Mouse (Mus musculus): Measurements from ENCODE around the gene Kdelr1.

Kdelr1 gene

GRCm38 (mm10) chr7:45872624-45873023 is at the start of gene Kdelr1:
Gene Kdelr1, plus strand, starts transcription at chr7:45872772.
- DNase-seq (ENCODE audit: low read depth in 2 of 2, low spot score in 2 of 2): peak; percentile 82 to 87

GRCm38 (mm10) chr7:45824598-45824997 is 48.0 kb upstream of the Kdelr1 start, which contains the start of gene Kcnj14:
Gene Kcnj14, minus strand, starts transcription at chr7:45824782.
- DNase-seq (ENCODE audit: low read depth in 2 of 2, low spot score in 2 of 2): no peak

- DNase-seq (ENCODE audit: low read depth in 2 of 2, low spot score in 2 of 2): no peak
Observed at GRCm38 (mm10) chr7:45826631-45827030, 45.9 kb upstream of the Kdelr1 start.

- DNase-seq (ENCODE audit: low read depth in 2 of 2, low spot score in 2 of 2): peak; percentile 75 to 83
Observed at GRCm38 (mm10) chr7:45830427-45831127, 42.0 kb upstream of the Kdelr1 start, which contains the start of gene Grwd1. Gene Grwd1, minus strand, starts transcription at chr7:45830944.

- DNase-seq (ENCODE audit: low read depth in 2 of 2, low spot score in 2 of 2): no peak
Observed at GRCm38 (mm10) chr7:45831128-45831525, 41.4 kb upstream of the Kdelr1 start.

- no peak for DNase-seq (ENCODE audit: low read depth in 2 of 2, low spot score in 2 of 2)
Observed at GRCm38 (mm10) chr7:45832428-45832827, 40.1 kb upstream of the Kdelr1 start.

GRCm38 (mm10) chr7:45833148-45833790 is 39.3 kb upstream of the Kdelr1 start:
- DNase-seq (ENCODE audit: low read depth in 2 of 2, low spot score in 2 of 2): no peak

- no peak for DNase-seq (ENCODE audit: low read depth in 2 of 2, low spot score in 2 of 2)
Observed at GRCm38 (mm10) chr7:45833924-45834323, 38.6 kb upstream of the Kdelr1 start.

GRCm38 (mm10) chr7:45842950-45843744 is 29.4 kb upstream of the Kdelr1 start:
- no peak for DNase-seq (ENCODE audit: low read depth in 2 of 2, low spot score in 2 of 2)

- no peak for DNase-seq (ENCODE audit: low read depth in 2 of 2, low spot score in 2 of 2)
Observed at GRCm38 (mm10) chr7:45848447-45849027, 24.0 kb upstream of the Kdelr1 start.

GRCm38 (mm10) chr7:45850661-45851060 is 21.9 kb upstream of the Kdelr1 start:
- no peak for DNase-seq (ENCODE audit: low read depth in 2 of 2, low spot score in 2 of 2)

GRCm38 (mm10) chr7:45853089-45853488 is 19.5 kb upstream of the Kdelr1 start:
- no peak for DNase-seq (ENCODE audit: low read depth in 2 of 2, low spot score in 2 of 2)

GRCm38 (mm10) chr7:45856950-45857901 is 15.3 kb upstream of the Kdelr1 start:
- no peak for DNase-seq (ENCODE audit: low read depth in 2 of 2, low spot score in 2 of 2)

GRCm38 (mm10) chr7:45859008-45859407 is 13.6 kb upstream of the Kdelr1 start:
- DNase-seq (ENCODE audit: low read depth in 2 of 2, low spot score in 2 of 2): no peak

- no peak for DNase-seq (ENCODE audit: low read depth in 2 of 2, low spot score in 2 of 2)
Observed at GRCm38 (mm10) chr7:45862804-45863203, 9.8 kb upstream of the Kdelr1 start.

- no peak for DNase-seq (ENCODE audit: low read depth in 2 of 2, low spot score in 2 of 2)
Observed at GRCm38 (mm10) chr7:45864435-45864834, 8.1 kb upstream of the Kdelr1 start.

- peak; percentile 86 to 89 for DNase-seq (ENCODE audit: low read depth in 2 of 2, low spot score in 2 of 2)
Observed at GRCm38 (mm10) chr7:45865925-45866910, 6.4 kb upstream of the Kdelr1 start.

- DNase-seq (ENCODE audit: low read depth in 2 of 2, low spot score in 2 of 2): no peak
Observed at GRCm38 (mm10) chr7:45867871-45868270, 4.7 kb upstream of the Kdelr1 start.

GRCm38 (mm10) chr7:45869107-45869670 is 3.4 kb upstream of the Kdelr1 start:
- DNase-seq (ENCODE audit: low read depth in 2 of 2, low spot score in 2 of 2): no peak

Measured in CD8-positive naive resting alpha-beta T cell, adult 2 months (primary cell).